Mouse (Mus musculus): Measurements from ENCODE around the gene Git2. TPM values are rescaled to one million over a fixed set of nuclear protein-coding genes. Genes with fewer than 3 reads are reported as not detected.

Gene Git2
- 100 to 1,000 TPM; 136 to 142 TPM for total RNA-seq (2023)

GRCm38 (mm10) chr5:114775056-114775979, at the start of gene Git2:
Gene Git2 (minus strand): TSS chr5:114775517.

GRCm38 (mm10) chr5:114822796-114823688, 47.7 kb upstream of the Git2 start, which contains the start of gene 1500011B03Rik:
Gene 1500011B03Rik (minus strand): TSS chr5:114823468.

GRCm38 (mm10) chr5:114774403-114775051, 790 bp downstream of the Git2 start, which contains the start of gene Ankrd13a:
Gene Ankrd13a (plus strand): TSS chr5:114774677.

GRCm38 (mm10) chr5:114707265-114708068, 67.8 kb downstream of the Git2 start, which contains the start of gene Tchp:
Gene Tchp (plus strand): TSS chr5:114707760.

GRCm38 (mm10) chr5:114690633-114691567, 84.4 kb downstream of the Git2 start, which contains the start of gene Gltp:
Gene Gltp (minus strand): TSS chr5:114690984.

Other genes with a start within 250 kb of the Git2 start
- gene Fam222a, start 207.5 kb downstream of the Git2 start, total RNA-seq (2023), result under 1 TPM; 0.62 to 0.86 TPM
- gene Trpv4, start 117.1 kb downstream of the Git2 start, total RNA-seq (2023), result 1 to 10 TPM; 3.0 to 3.1 TPM
- gene Gltp, start 84.5 kb downstream of the Git2 start, total RNA-seq (2023), result 100 to 1,000 TPM in 1 of 2 experiments, 10 to 100 TPM in 1; 96.7 to 108 TPM
- gene Tchp, start 67.8 kb downstream of the Git2 start, total RNA-seq (2023), result 1 to 10 TPM; 4.7 to 6.2 TPM
- 100 to 1,000 TPM; 228 to 235 TPM for gene Ankrd13a, start 840 bp downstream of the Git2 start, total RNA-seq (2023)
- gene 1500011B03Rik, start 48.0 kb upstream of the Git2 start, total RNA-seq (2023), result 10 to 100 TPM; 21.0 to 27.6 TPM
- gene 4930519G04Rik, start 78.1 kb upstream of the Git2 start, total RNA-seq (2023), result under 1 TPM in 1 of 2 experiments, not detected in 1; 0.53 TPM
- gene Gm9936, start 83.2 kb upstream of the Git2 start, total RNA-seq (2023), result not detected
- gene Oasl2, start 121.4 kb upstream of the Git2 start, total RNA-seq (2023), result 10 to 100 TPM; 10.8 to 14.4 TPM
- 10 to 100 TPM in 1 of 2 experiments, 1 to 10 TPM in 1; 6.1 to 11.8 TPM for gene Oasl1, start 147.7 kb upstream of the Git2 start, total RNA-seq (2023)
- 10 to 100 TPM; 12.7 to 13.0 TPM for gene 2210016L21Rik, start 166.6 kb upstream of the Git2 start, total RNA-seq (2023)
- not detected for gene Hnf1a, start 195.6 kb upstream of the Git2 start, total RNA-seq (2023)
- gene Sppl3, start 235.6 kb upstream of the Git2 start, total RNA-seq (2023), result 10 to 100 TPM; 45.9 to 47.6 TPM

Measured in neutrophil, adult 59 days (primary cell).